Mouse (Mus musculus) embryonic fibroblast, embryonic 13.5 days (primary cell): ENCODE measurements around the gene Usp29.

Experiments used
- CTCF ChIP-seq: IDR thresholded peaks from 2 replicates; pipeline ENCODE4 v1.5.1; 2011; ENCODE audit warnings: mild to moderate bottlenecking, control low read depth, low read length, moderate library complexity, borderline replicate concordance; ENCODE audit not compliant: insufficient read depth
- POLR2A ChIP-seq: IDR thresholded peaks from 2 replicates; pipeline ENCODE4 v1.6.1; 2011; ENCODE audit warnings: low read depth, mild to moderate bottlenecking, control low read depth, low read length, moderate library complexity

GRCm38 (mm10) chr7:6760170-6760569 lies 29.8 kb downstream of the Usp29 start:
- no peak for TF ChIP-seq CTCF
- no peak for TF ChIP-seq POLR2A
